Mouse (Mus musculus): ENCODE measurements around the gene Mvd.

The Mvd gene

GRCm38 (mm10) chr8:122457171-122457570 is 13.9 kb upstream of the Mvd start:
- DNase-seq (ENCODE audit: low read depth) = no peak

- DNase-seq (ENCODE audit: low read depth) = no peak
Measured at GRCm38 (mm10) chr8:122454409-122454808, 11.2 kb upstream of the Mvd start.

GRCm38 (mm10) chr8:122452154-122452553 is 8.9 kb upstream of the Mvd start:
- DNase-seq (ENCODE audit: low read depth) = no peak

DNA sequence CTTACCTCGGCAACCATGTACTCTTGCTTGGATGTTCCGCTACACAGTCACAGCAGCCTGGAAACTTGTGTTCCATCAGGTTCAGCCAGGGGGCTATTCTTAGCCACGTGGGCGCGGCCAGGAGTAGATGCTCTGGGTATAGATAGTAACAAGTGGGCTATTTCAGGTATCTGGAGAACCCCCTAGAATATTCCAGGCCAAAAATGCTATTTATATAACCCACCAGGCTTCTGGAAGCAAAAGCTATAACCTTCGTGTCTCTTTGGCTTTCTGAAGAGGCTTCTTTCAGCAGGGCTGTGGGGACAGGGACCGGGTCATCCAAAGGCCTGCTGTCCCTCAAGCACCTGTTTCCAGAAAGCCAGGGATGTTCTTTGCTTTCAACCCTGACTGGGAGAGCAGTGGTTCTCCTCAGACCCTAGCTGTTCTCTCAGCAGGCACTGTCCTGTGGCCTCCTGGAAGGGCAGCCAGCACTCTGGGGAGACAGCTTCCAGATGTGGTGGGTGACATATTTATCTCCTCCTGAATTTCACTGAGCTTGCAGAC is 8.0 kb upstream of the Mvd start:
- no peak for DNase-seq (ENCODE audit: low read depth)

DNA sequence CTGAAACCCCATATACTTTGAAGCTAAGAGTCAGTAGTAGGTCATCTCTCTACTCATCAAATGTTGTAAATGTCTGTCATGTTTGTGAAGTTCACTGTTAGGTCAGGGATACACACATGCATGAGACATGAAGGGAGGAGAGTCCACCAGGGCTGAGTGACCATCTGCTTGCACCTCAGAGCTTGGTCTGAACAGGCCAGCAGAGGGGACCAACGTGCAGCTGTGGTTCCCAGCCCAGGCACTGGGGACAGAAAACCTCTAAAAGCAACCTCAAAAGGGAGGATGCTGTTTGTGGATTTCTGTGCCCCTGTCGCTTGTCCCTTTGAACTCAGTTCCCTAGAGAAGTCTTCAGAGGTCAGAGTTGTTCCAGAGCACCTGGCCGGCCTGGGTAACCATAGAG is 2.0 kb upstream of the Mvd start:
- DNase-seq (ENCODE audit: low read depth) = no peak

GRCm38 (mm10) chr8:122444058-122444748 is 981 bp upstream of the Mvd start:
- DNase-seq (ENCODE audit: low read depth) = peak; percentile 77

DNA sequence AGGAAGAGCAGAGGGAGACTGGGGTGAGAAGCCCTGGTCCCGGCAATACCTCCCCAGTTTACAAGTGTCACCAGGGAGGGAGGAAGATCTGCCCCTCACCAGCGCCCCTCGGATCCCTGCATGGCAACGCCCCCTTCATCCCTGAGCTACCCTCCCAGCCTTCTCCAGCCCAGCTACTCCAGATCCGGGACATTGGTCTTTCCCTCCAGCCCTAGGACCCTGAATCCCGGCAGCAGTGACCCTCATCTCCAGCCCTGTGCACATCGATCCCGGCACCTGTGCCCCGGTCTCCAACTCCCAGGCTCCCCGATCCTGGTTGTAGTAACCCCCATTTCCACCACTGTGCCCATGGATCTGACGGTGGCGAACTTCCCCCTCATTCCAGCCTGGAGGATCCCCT is 441 bp downstream of the Mvd start:
- no peak for DNase-seq (ENCODE audit: low read depth)

- no peak for DNase-seq (ENCODE audit: low read depth)
Measured at GRCm38 (mm10) chr8:122442356-122442755, 866 bp downstream of the Mvd start.

DNA sequence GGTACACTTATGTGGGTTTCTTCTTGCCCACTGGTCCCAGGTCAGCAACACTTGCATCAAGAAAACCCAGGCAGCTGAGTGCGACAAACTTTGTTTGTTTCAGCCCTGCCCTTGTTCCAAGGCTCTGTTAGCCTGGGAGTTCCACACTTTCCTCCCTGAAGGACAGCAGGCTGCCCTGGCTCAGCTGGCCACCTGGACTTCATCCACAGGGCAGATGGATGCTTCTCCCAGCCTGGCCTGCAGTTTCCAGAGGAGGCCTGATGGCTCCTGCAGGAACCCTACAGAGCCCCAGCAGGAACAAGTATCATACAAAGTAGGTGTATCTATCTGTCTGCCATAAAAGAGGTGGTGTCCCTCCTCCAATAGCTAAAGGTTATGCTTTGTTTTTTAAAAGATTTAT is 1.9 kb downstream of the Mvd start:
- no peak for DNase-seq (ENCODE audit: low read depth)

- no peak for DNase-seq (ENCODE audit: low read depth)
Measured at GRCm38 (mm10) chr8:122439336-122439735, 3.9 kb downstream of the Mvd start.

- no peak for DNase-seq (ENCODE audit: low read depth)
Measured at GRCm38 (mm10) chr8:122437708-122438331, 5.4 kb downstream of the Mvd start.

- no peak for DNase-seq (ENCODE audit: low read depth)
Measured at GRCm38 (mm10) chr8:122436586-122437125, 6.6 kb downstream of the Mvd start.

DNA sequence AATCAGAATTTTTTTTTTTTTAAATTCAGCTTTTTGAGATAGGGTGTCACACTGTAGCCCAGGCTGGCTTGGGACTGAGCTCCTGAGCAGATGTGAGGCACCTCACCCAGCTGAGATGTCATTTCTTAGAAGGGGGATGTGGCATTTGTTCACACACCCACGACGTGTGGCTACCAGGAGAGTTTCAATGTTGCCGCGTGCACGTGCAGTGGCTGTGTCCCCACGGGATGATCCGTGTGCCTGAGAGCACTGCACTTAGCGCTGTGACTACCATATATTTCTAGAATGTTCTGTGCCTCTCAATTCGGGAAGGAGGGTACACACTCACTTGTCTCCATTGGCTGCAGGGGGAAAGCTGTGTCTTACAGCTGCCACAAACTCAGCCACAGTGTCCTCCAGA is 7.1 kb downstream of the Mvd start:
- DNase-seq (ENCODE audit: low read depth) = no peak

- no peak for DNase-seq (ENCODE audit: low read depth)
Measured at GRCm38 (mm10) chr8:122435375-122435774, 7.8 kb downstream of the Mvd start.

- DNase-seq (ENCODE audit: low read depth) = no peak
Measured at GRCm38 (mm10) chr8:122433269-122433905, 9.8 kb downstream of the Mvd start.

DNA sequence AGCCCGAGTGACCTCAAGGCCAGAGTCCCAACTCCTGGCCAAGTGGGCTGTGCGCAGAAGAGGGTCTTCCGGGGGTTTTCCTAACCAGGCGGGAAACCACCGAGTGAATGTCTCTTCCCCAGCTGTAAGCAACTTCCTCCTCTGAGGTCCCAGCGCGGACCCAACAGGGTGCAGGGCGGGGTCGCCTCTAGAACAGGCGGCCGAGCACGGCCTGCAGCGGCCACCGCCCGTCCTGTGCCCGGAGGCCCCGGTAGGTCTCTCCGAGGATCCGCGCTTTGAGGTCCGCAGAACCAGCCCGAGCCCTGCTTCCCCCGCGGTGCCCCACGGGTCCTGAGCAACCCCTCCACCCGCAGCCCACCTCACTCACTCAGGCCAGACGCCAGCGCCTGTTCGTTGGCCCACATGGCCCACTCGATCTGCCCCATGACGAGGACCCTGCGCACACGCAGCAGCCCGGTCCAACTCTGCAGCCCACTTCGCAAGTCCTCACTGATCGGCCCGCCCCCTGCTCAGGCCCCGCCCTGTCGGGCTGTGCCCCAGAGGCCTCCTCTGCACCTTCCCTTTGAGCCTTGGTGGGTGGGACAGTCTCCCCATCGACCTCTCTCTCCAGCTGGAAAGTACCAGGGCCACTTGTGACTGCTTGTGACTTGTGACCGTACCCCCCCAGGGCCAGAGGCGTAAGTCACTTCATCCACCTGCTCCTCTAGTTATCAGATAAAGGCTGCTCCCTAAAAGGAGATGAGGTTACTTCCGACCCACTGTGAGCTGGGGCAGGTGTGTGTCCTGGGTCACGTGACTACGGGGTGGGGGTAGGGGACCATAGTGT is 10.6 kb downstream of the Mvd start, which contains the start of gene Cyba:
Gene Cyba (minus strand): TSS at position 488 of the 826 bp plus-strand sequence.
- peak; percentile 35 for DNase-seq (ENCODE audit: low read depth)

DNA sequence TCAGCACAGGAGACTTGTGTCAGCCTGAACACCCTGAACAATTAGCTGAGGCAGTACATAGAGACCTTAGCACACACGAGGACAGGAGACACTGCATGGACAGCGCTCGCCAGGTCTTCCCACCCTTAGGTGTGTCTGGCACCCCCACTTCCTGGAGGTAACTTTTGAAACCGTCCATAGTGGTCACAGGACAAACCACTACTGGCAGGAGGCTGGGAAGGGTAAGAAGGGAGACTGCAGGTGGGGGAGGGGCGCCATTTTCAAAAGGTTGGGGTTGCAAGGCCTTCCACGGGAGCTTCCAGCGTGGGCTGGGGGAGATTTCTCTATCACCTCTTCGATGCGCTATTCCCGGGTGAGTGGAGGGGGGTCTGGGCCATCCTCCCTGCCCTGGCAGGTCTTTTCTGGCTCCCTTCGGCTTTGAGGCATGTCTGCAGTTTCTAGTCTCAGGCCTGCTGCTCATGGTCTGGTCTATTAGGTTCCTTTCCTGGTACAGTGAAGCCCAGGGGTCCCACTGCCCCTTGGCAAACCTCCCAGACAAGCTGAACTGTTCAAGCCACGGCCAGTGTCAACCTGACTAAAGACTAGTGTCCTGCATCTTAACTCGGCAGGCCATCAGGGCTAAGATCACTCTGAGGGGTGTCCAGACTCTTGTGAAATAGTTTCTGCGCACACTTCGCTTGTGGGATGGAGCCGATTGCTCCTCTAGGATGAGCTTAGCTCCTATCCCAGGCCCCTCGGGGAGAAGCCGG is 11.4 kb downstream of the Mvd start:
- no peak for DNase-seq (ENCODE audit: low read depth)

DNA sequence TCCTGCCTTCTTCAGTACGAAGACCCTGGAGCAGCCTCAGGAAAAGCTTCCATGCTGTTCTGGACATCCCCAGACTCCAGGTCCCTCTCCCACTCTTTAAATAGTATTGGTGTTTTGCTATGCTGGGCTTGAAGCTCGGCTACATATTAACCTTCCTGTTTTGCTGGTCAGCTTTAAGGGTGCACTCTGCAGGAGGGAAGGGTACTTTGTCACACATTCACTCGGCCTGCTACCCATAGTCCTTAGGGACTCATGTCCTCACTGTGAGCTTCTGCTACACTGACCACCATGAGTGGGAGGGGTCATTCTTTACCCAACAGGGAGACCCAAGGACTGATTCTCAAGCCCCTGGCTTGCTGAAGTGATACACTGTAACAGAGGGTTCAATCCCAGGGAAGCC is 12.6 kb downstream of the Mvd start:
- no peak for DNase-seq (ENCODE audit: low read depth)

DNA sequence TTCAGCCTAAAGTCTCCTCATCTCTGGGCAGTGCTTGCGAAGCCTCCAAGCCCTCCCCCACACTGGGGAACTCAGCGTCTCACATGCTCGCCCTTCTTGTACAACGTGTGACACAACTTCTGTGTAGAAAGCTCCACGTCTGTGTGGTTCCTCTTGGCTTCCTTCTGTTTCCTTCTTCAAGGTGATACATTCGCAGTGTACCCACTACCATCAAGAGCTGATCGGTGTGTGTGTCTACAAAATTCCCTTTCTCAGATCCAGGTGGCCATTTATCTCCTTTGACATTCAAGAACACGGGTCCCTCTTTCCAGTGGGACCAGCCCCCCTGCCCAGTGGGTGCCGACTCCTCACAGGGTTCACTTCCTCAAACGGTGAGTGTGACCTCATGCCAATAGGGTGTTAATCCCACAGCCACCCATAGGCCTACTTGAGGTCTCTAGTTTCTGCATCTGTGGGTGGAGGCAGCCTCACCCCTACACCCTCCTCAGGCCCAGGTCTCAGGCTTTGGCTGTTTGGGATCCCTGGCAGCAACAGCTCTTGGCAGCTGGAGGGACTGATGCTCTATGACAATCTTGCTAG is 13.1 kb downstream of the Mvd start:
- no peak for DNase-seq (ENCODE audit: low read depth)

- no peak for DNase-seq (ENCODE audit: low read depth)
Measured at GRCm38 (mm10) chr8:122428163-122428562, 15.1 kb downstream of the Mvd start.

GRCm38 (mm10) chr8:122427607-122428006 is 15.6 kb downstream of the Mvd start:
- DNase-seq (ENCODE audit: low read depth) = no peak
